Mouse (Mus musculus): ENCODE measurements around the gene Tjp3. TPM values are rescaled to one million over a fixed set of nuclear protein-coding genes. Genes with fewer than 3 reads are reported as not detected.

The Tjp3 gene
- total RNA-seq, 2 experiments from 2014 or later: 0.14 to 0.34 TPM

- DNase-seq: peak; percentile 93 to 94
- intact Hi-C loops (cut with DNase I): no loop called here
These were observed 28.6 kb upstream of the Tjp3 start for GRCm38 (mm10) chr10:81319741-81320549.

DNA sequence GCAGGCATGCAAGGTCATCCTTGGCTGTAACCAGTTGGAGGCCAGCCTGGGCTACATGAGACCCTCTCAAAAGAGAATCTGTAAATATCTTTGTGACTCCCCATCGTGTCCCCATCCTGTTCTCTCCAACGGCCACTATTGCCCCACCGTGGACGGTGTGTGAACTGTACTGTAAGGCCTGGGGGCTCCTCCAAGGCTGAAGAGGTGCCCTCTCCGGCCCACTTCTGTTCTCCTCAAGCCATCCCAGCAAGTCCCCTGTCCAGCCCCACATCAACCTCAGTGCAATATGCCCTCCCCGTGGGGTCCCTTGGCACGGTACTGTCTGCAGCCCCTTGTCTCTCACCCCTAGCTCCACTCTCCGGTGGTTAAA is 27.9 kb upstream of the Tjp3 start:
- intact Hi-C loops (cut with DNase I): no loop called here
- DNase-seq: peak in 1 of 2 experiments; percentile 40

DNA sequence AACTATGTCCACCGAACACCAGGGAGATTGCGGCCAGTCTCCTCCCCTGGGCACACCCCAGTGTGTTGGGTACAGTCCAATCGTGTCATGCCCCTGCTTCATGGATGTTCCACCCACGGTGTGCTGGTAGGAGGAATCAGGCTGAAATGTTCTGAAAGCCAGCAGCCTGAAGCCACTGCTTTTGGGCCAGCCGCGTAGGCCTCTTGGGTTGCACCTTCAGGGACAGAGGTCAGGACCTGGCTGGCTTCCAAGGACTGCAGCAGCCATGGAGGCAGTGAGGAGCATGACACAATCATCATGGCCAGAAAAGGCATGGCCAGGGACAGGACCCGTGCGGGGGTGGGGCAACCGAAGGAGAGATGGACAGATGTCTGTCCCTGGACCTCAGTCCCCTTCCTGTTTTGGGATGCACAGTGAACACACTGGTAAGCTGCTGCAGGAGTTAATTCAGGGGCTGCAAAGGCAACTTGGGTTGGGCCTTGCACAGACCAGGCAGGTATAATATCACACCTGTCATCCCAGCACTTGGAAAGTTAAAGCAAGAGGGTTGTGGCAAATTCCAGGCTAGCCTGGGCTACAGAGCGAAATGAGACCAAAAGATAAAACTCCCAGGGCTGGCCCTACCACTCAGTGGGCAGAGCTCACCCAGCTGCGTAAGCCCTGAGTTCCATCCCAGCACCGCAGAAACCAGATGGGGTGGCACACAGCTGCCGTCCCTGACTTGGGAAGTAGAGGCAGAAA is 27.4 kb upstream of the Tjp3 start:
- DNase-seq: no peak
- intact Hi-C loops (cut with DNase I): no loop called here

DNA sequence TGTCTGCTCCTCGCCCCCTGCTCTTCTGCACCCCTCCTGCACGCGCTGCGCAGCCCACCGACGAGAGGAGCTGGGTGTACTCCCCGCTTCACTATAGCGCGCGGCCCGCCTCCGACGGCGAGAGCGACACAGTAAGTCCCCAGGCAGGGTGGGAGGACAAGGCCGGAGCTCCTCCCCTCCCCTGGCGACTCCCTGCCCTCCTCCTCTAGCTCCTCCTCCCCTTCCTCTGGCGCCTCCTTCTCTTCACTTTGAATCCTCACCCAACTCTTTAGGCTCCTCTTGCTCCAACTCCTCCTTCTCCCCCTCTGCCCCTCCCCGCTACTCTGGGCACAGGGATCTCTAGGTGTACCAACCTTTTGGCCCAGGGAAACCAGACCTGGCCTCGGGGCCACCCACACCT is 25.9 kb upstream of the Tjp3 start:
- intact Hi-C loops (cut with DNase I): no loop called here
- DNase-seq: no peak

DNA sequence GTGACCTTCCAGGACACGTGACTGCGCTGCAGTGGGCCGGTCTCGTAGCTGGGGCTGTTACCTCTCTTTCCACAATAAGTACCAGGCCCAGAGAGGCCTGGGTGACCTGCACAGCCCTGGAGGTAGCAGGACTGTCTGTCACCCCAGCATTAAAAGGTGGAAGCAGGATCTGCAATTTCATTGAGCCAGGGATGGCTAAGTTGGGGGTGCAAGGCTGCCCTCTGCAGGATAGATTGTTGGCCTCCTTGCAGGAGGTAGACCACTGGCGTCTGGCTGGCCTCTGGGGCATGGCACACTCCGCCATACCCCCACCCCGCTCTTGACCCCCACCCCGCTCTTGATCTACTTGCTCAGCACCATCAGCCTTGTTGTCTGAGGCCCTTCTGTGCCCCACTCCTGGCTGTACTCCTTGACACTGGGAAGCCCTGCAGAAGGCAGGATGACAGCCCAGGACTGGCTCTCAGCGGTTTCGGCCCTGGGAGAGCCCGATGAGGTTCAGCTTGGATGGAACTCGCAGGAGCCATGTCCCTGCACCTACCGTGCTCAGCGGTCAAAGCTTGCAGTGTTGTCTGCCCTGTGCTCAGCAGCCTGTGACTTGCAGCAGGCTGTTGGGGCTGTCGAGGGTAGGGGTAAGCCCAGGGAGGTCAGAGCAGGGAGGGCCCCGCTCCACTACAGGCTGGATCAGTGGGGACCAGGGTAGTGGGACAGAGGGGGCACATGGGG is 25.1 kb upstream of the Tjp3 start:
- DNase-seq: peak in 1 of 2 experiments; percentile 49
- intact Hi-C loops (cut with DNase I): no loop called here

- intact Hi-C loops (cut with DNase I): no loop called here
- no peak for DNase-seq
These were observed 24.2 kb upstream of the Tjp3 start for GRCm38 (mm10) chr10:81315587-81315986.

GRCm38 (mm10) chr10:81314201-81314600 is 22.8 kb upstream of the Tjp3 start:
- intact Hi-C loops (cut with DNase I): no loop called here
- no peak for DNase-seq

- DNase-seq: no peak
- intact Hi-C loops (cut with DNase I): no loop called here
These were observed 22.2 kb upstream of the Tjp3 start for GRCm38 (mm10) chr10:81313581-81313980.

DNA sequence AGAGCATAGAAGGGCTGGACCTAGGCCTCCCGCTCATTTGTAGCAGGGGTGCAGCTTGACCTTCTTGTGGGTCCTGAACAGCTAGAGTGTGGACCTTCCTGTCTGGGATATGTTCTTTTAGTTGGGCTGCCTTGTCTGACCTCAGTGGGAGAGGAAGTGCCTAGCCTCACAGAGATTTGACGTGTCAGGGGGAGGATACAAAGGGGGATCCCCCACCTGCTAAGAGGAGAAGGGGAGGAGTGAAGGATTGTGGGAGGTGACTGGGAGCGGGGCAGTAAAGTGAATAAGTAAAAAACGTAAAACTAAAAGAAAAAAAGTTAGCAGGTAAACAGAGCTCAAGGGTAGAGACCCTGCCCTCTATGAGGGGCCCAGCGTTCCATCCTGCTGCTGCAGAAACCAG is 18.2 kb upstream of the Tjp3 start:
- intact Hi-C loops (cut with DNase I): no loop called here
- DNase-seq: no peak

DNA sequence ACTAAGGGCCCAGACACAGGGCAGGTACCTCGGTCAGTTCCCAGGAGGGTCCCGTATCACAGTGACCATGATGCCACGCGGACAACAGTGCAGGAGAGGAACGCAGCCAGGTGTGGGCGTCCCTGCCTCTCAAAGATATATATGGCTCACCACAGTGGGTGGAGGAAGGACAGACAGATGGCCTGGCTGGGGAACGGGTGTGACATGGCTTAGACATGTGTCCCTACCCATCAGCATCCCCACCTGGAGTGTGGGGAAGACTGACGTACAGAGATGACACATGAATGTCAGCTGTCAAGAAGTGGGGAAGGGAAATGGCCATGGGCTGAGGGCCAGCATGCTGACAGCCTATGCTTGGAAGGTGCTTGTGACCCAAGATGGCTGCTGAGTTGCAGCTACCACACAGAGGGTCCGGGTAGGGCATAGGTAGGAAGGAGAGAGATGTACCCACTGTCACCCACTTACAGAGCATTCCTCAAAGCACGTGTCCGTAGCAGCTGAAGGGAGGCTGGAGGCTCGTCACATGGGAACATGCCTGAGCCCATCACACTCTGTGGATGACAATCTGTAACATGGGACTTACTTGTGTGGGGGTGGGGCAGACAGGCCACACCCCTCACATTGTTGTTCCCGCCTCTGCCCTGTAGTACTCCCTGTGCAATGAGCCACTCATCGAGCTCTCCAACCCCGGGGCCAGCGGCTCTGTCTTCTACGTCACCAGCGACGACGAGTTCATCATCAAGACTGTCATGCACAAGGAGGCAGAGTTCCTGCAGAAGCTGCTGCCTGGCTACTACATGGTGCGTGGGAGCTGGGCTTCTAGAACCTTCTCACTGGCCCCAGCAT is 15.7 kb upstream of the Tjp3 start:
- no peak for DNase-seq
- intact Hi-C loops (cut with DNase I): no loop called here

GRCm38 (mm10) chr10:81306173-81306668 is 14.8 kb upstream of the Tjp3 start:
- intact Hi-C loops (cut with DNase I): no loop called here
- DNase-seq: no peak

GRCm38 (mm10) chr10:81305663-81306062 is 14.3 kb upstream of the Tjp3 start:
- no peak for DNase-seq
- intact Hi-C loops (cut with DNase I): loop anchor here (1.0 kb wide), 1 partner anchor 16 kb away; no protein-coding TSS in a partner anchor

GRCm38 (mm10) chr10:81304597-81305238 is 13.3 kb upstream of the Tjp3 start:
- intact Hi-C loops (cut with DNase I): loop anchor here (1.0 kb wide), 1 partner anchor 15 kb away; no protein-coding TSS in a partner anchor
- peak; percentile 67 to 77 for DNase-seq

DNA sequence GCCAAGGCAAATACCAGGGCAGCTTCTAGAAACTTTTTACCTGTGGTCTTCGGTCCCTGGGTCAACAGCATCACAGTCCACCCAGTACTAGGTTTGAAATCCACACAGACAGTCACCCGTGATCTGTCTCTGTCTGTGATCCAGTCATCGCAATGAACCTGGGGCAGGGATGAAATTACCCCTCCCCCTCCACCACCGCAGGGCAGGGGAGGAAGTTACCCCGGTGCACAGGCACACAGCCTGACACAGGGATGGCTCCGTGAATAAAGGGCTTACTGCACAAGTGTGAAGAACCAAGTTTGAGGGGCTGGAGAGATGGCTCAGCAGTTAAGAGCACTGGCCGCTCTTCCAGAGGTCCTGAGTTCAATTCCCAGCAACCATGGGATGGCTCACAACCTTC is 12.4 kb upstream of the Tjp3 start:
- DNase-seq: no peak
- intact Hi-C loops (cut with DNase I): no loop called here

- DNase-seq: no peak
These were observed 11.9 kb upstream of the Tjp3 start for GRCm38 (mm10) chr10:81303258-81303657.

DNA sequence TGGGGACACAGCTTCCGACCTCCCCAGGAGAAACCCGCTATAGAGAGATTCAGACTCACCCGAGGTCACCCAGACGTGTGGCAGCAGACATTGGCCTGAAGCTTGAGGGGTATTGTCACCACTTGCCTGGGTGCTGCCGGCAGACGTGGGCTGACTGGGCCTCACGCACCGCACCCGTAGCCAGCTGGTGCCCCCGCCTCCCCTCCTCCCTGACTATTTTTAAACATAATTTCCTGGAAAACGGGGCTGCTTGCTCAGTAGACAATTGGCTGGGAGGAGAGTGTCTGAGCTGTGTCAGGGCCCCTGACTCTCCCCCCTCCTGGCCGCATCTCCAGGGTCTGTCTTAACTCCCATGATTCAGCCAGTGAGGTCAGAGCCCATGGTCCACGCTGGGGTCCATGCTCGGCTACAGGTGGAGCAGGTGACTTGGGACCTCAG is 11.4 kb upstream of the Tjp3 start:
- intact Hi-C loops (cut with DNase I): no loop called here
- DNase-seq: peak in 1 of 2 experiments; percentile 50

More at GRCm38 (mm10) chr10:81303258-81303657, 11.9 kb upstream of the Tjp3 start:
- intact Hi-C loops (cut with DNase I): no loop called here

DNA sequence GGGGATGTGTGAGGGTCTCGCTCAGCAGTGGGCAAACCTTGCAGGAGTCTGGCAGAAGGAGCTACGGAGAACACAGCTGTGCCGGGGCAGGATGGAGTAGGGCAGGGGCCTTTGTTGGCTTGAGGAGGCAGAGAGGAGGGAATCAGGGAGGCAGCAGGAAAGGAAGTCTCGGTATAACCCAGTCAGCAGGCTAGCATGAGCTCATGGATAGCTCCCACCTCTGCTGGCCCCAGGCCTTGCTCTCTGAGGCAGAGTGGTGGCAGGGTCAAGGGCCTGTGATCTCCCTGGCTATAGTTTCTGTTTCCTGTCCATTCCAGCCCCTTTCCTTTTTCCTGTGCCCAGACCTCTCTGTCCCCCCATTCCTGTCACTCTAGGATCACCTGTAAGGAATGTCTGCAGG is 10.9 kb upstream of the Tjp3 start:
- no peak for DNase-seq
- intact Hi-C loops (cut with DNase I): no loop called here

DNA sequence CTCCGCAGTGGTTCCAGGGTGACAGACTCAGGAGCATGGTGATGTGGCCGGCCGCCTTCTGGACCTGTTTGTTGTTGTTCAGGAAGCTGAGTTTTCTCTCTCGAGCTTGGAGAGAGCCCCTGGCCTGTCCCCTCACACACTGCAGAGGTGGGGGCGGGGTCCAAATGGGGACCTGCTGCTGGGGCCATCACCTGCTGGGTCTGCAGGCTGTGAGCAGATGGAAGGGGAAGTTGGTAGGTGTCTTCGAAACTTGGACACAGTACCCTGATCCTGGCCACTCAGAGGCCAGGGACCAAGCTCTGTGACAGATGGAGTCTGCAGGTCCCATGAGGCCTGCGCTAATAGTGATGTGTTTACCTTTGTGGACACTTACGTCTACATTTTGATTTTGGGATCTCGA is 9.9 kb upstream of the Tjp3 start:
- no peak for DNase-seq
- intact Hi-C loops (cut with DNase I): no loop called here

DNA sequence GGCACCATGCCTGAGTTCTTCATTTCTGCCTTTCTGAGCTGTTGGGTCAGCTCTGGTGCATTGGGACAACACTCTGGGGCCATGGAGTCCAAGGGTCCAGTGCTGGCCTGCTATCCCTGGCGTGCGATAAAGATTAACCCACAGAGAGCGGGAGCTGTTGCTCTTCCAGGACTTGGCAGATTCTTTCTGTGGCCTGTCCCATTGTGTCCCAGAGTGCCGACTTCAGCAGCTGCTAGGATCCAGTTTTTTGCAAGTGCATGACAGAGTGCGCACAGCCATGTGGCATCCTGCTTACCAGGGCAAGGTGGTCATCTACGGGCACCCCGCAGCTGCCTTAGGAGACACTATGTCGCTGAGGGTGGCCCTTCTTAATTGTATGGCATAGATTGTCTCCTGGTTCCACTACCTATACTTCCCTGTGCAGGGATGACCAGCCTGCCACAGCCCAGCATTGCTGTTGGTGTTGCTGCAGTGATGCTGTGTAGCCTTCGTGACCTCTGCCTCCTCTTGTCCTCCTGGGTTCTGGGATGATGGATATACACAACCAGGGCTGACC is 9.0 kb upstream of the Tjp3 start:
- no peak for DNase-seq

More for the DNA sequence above, 9.0 kb upstream of the Tjp3 start:
- intact Hi-C loops (cut with DNase I): no loop called here
